ENCODE assay signal across 8 mouse cellular contexts in the genomic region with DNA sequence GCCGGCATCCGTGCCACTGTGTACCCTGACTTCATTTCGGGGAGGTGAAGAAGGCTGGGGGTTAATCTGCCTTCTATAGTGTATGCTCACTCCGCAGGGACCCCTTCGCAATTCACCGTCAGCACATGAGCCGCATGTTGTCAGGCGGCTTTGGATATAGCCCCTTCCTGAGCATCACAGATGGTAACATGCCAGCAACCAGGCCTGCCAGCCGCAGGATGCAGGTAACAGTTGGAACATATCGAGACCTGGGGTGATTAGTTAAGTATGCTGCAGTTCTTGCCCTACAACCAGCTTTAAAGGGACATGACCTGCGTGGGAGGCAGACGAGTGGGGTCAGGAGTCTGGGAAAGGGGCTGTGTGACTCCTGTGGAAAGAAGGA. TPM values are rescaled to one million over a fixed set of nuclear protein-coding genes. Genes with fewer than 3 reads are reported as not detected.
DNase-seq lines count a peak whose midpoint lies in the region; ATAC-seq lines count a peak whose summit lies in the region.

No protein-coding gene starts in this region.

- H3K4me1 ChIP-seq in neural tube, embryonic 11.5 days (ENCODE audit: control insufficient read depth, insufficient read depth, low read length): peaks cover 14% of the 10 kb centered on the region
- H3K4me1 ChIP-seq in limb, embryonic 11.5 days (ENCODE audit: control insufficient read depth, insufficient read depth, low read length): peaks cover 10% of the 10 kb centered on the region
- H3K4me1 ChIP-seq in stomach, embryonic 15.5 days: peaks cover 15% of the 10 kb centered on the region

- peaks cover 18% of the 10 kb centered on the region for H3K36me3 ChIP-seq in neural tube, embryonic 11.5 days (ENCODE audit: control insufficient read depth, insufficient read depth, low read length)
- peaks cover 19% of the 10 kb centered on the region for H3K36me3 ChIP-seq in limb, embryonic 11.5 days (ENCODE audit: control insufficient read depth, insufficient read depth, low read length)
- H3K36me3 ChIP-seq in stomach, embryonic 15.5 days: peaks cover 29% of the 10 kb centered on the region

- 54% methylated on average over 12 of the region's 12 CpGs for WGBS in neural tube, embryonic 11.5 days
- 55% methylated on average over 12 of the region's 12 CpGs for WGBS in limb, embryonic 11.5 days
- 38% methylated on average over 12 of the region's 12 CpGs for whole genome bisulfite sequencing in stomach, embryonic 15.5 days

- peak; percentile 72 for DNase-seq in cerebellum, adult 9-10 months
- DNase-seq in cerebellum, postnatal 4 days (ENCODE audit: low spot score in 2 of 2): no peak
- no peak for DNase-seq in neural tube, embryonic 11.5 days (ENCODE audit: low spot score)
- DNase-seq in neural tube, embryonic 10.5 days (ENCODE audit: extremely low spot score, low spot score): no peak
- DNase-seq in limb, embryonic 11.5 days (ENCODE audit: low spot score): no peak
- DNase-seq in T-cell, adult 2 months (ENCODE audit: low spot score): no peak
- DNase-seq in left cerebral cortex, postnatal 25 days (ENCODE audit: low spot score in 2 of 2): no peak

- H3K4me2 ChIP-seq in neural tube, embryonic 11.5 days (ENCODE audit: low read depth): peak overlapping the region; percentile 94
- peak overlapping the region; percentile 71 for H3K4me2 ChIP-seq in limb, embryonic 11.5 days (ENCODE audit: low read depth, severe bottlenecking)
- peak overlapping the region; percentile 73 for H3K4me2 ChIP-seq in stomach, embryonic 15.5 days

- peak overlapping the region; percentile 96 for H3K9ac ChIP-seq in neural tube, embryonic 11.5 days (ENCODE audit: low read length)
- peak overlapping the region; percentile 91 for H3K9ac ChIP-seq in limb, embryonic 11.5 days (ENCODE audit: low read length)
- peak overlapping the region; percentile 93 for H3K9ac ChIP-seq in stomach, embryonic 15.5 days

- H3K27ac ChIP-seq in neural tube, embryonic 11.5 days (ENCODE audit: low read depth, low read length): peak overlapping the region; percentile 87; the same call in 1 of the 2 replicates
- H3K27ac ChIP-seq in limb, embryonic 11.5 days (replicated peaks; ENCODE audit: low read depth, low read length): 0 out of 2 replicates have a peak overlapping the region, but pooled peaks have one; percentile 25
- H3K27ac ChIP-seq in stomach, embryonic 15.5 days: peak overlapping the region; percentile 94

- H3K27me3 ChIP-seq in neural tube, embryonic 11.5 days (ENCODE audit: control insufficient read depth, insufficient read depth, low read length): no peaks in the 10 kb centered on the region
- H3K27me3 ChIP-seq in limb, embryonic 11.5 days (ENCODE audit: control insufficient read depth, insufficient read depth, low read length): no peaks in the 10 kb centered on the region
- H3K27me3 ChIP-seq in stomach, embryonic 15.5 days (replicated peaks): no peaks in the 10 kb centered on the region

- no peak for ATAC-seq in neural tube, embryonic 11.5 days (ENCODE audit: insufficient read depth, low FRiP score, low TSS enrichment)
- ATAC-seq in limb, embryonic 11.5 days (ENCODE audit: insufficient number of reproducible peaks, low FRiP score, low TSS enrichment, low read depth): no peak
- no peak for ATAC-seq in stomach, embryonic 15.5 days (ENCODE audit: insufficient read depth, low FRiP score, low read depth)

- no peaks in the 10 kb centered on the region for H3K9me3 ChIP-seq in neural tube, embryonic 11.5 days (ENCODE audit: control insufficient read depth, low read length)
- H3K9me3 ChIP-seq in limb, embryonic 11.5 days (ENCODE audit: control insufficient read depth, low read length): no peaks in the 10 kb centered on the region
- no peaks in the 10 kb centered on the region for H3K9me3 ChIP-seq in stomach, embryonic 15.5 days

- peak overlapping the region; percentile 97 for H3K4me3 ChIP-seq in neural tube, embryonic 11.5 days (ENCODE audit: low read depth, low read length)
- H3K4me3 ChIP-seq in limb, embryonic 11.5 days (ENCODE audit: low read depth, low read length): peak overlapping the region; percentile 91
- H3K4me3 ChIP-seq in stomach, embryonic 15.5 days (replicated peaks): peak overlapping the region; percentile 92

- intact Hi-C loops in left cerebral cortex, postnatal 25 days (cut with DNase I): loop anchor here (5.0 kb wide), 1 partner anchor 75 kb away; the partner anchor contains the start of gene Zfp384

RNA-seq across cellular contexts. Expression of gene Mlf2, which starts 1.1 kb away (rescaled TPM):
- 468 and 513 TPM in 2 replicates for polyA plus RNA-seq in neural tube, embryonic 11.5 days (2014; fragmentation: Nextera tagmentation; extraction: Ambion mirVana)
- 406 and 414 TPM in 2 replicates for polyA plus RNA-seq in limb, embryonic 11.5 days (2014; fragmentation: Nextera tagmentation; extraction: Ambion mirVana)
- polyA plus RNA-seq in stomach, embryonic 15.5 days (2015; fragmentation: Nextera tagmentation; extraction: Ambion mirVana): 351 and 362 TPM in 2 replicates
- 100 to 1,000 TPM; 648 to 675 TPM for total RNA-seq in left cerebral cortex, postnatal 25 days (2021)

RNA-seq across cellular contexts. Expression of gene Ptms, which starts 12.4 kb away (rescaled TPM):
- 345 and 381 TPM in 2 replicates for polyA plus RNA-seq in neural tube, embryonic 11.5 days (2014; fragmentation: Nextera tagmentation; extraction: Ambion mirVana)
- 221 and 223 TPM in 2 replicates for polyA plus RNA-seq in limb, embryonic 11.5 days (2014; fragmentation: Nextera tagmentation; extraction: Ambion mirVana)
- 322 and 340 TPM in 2 replicates for polyA plus RNA-seq in stomach, embryonic 15.5 days (2015; fragmentation: Nextera tagmentation; extraction: Ambion mirVana)
- 1,000 to 10,000 TPM in 1 of 2 experiments, 100 to 1,000 TPM in 1; 954 to 1,041 TPM for total RNA-seq in left cerebral cortex, postnatal 25 days (2021)

RNA-seq across cellular contexts. Expression of gene Lag3, which starts 20.8 kb away (rescaled TPM):
- 1.4 and 1.7 TPM in 2 replicates for polyA plus RNA-seq in neural tube, embryonic 11.5 days (2014; fragmentation: Nextera tagmentation; extraction: Ambion mirVana)
- polyA plus RNA-seq in limb, embryonic 11.5 days (2014; fragmentation: Nextera tagmentation; extraction: Ambion mirVana): 0.88 and 1.4 TPM in 2 replicates
- polyA plus RNA-seq in stomach, embryonic 15.5 days (2015; fragmentation: Nextera tagmentation; extraction: Ambion mirVana): 1.5 and 2.4 TPM in 2 replicates
- total RNA-seq in left cerebral cortex, postnatal 25 days (2021): 1 to 10 TPM; 2.9 to 3.6 TPM

RNA-seq across cellular contexts. Expression of gene Cops7a, which starts 33.0 kb away (rescaled TPM):
- 110 and 118 TPM in 2 replicates for polyA plus RNA-seq in neural tube, embryonic 11.5 days (2014; fragmentation: Nextera tagmentation; extraction: Ambion mirVana)
- polyA plus RNA-seq in limb, embryonic 11.5 days (2014; fragmentation: Nextera tagmentation; extraction: Ambion mirVana): 126 and 129 TPM in 2 replicates
- 128 and 153 TPM in 2 replicates for polyA plus RNA-seq in stomach, embryonic 15.5 days (2015; fragmentation: Nextera tagmentation; extraction: Ambion mirVana)
- 100 to 1,000 TPM; 149 to 163 TPM for total RNA-seq in left cerebral cortex, postnatal 25 days (2021)

RNA-seq across cellular contexts. Expression of gene Cd4, which starts 44.3 kb away (rescaled TPM):
- 0.07 TPM in 1 of 2 replicates, not detected in the other for polyA plus RNA-seq in neural tube, embryonic 11.5 days (2014; fragmentation: Nextera tagmentation; extraction: Ambion mirVana)
- 0.06 TPM in 1 of 2 replicates, not detected in the other for polyA plus RNA-seq in limb, embryonic 11.5 days (2014; fragmentation: Nextera tagmentation; extraction: Ambion mirVana)
- polyA plus RNA-seq in stomach, embryonic 15.5 days (2015; fragmentation: Nextera tagmentation; extraction: Ambion mirVana): 0.41 and 0.64 TPM in 2 replicates
- total RNA-seq in left cerebral cortex, postnatal 25 days (2021): 1 to 10 TPM; 2.8 to 8.7 TPM

Comparison
In these comparisons a context has a peak if more than half of its experiments do, and no peak if none do; other contexts are left out.
1. H3K27ac ChIP-seq: peak in every context shown above with its lines; median percentile 94 in stomach, embryonic 15.5 days; 87 in neural tube, embryonic 11.5 days; 25 in limb, embryonic 11.5 days.